Mouse (Mus musculus): ENCODE data around the gene H2afy.

DNA sequence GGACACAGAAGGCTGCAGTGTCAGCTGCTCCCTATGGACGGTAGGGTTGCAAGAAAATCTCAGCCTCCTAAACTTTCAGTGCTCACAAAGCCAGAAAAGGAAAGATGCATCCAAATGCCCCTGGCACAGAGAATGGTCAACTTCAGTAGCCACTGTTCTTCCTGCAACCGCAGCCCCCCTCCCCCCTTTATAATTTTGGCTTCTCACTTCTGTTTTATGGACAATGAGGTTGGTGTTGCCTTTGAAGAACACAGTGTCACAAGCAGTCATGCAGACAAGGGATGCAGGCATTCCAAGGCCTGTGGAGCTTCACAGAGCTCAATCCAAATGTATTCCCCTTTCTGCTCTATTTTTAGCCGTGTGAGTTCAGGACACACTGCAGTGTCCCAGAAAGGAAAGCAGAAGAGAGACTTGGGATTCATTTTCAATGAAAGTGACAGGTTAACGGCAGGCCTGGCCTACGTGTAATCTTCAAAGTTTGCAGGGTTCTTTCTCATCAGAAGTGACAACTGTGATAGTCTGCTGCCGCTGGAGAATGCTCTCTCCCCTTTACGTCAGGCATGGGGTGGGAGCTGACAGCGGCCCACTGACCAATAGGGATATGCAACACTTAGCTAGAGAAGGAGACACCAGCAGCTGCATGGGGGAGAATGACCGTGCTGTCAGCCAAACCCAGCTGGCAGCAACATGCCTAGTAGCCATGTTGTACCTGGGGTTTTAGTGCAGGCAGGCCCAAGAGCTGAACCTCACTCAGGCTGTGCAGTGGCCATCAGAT is 18.0 kb downstream of the H2afy start:
- TF ChIP-seq CTCF (IDR thresholded peaks at IDR 0.05; ENCODE audit: low read depth), result no peak
- no peak for TF ChIP-seq EP300 (IDR thresholded peaks at IDR 0.05; ENCODE audit: low read depth)
